Mouse (Mus musculus) thymus, postnatal 0 days (tissue): ENCODE measurements around the gene Prcp. TPM values are rescaled to one million over a fixed set of nuclear protein-coding genes. Genes with fewer than 3 reads are reported as not detected.
"Not testable (repeated sequence)": the region's sequence is repeated elsewhere in the genome, so short reads cannot be mapped to it uniquely, and the experiment has no call there.

Experiments
- DNase-seq: peaks from one replicate; pipeline ENCODE4 v3.0.0-alpha.2; 2015; ENCODE audit warnings: low spot score
- polyA plus RNA-seq: library from polyadenylated mRNA; unstranded; fragments of >200 nt; fragmentation: Nextera tagmentation; extraction: Ambion mirVana; gene quantifications from 2 replicates; pipeline ENCODE4 v1.2.1, GENCODE M21; 2015

Gene Prcp
- polyA plus RNA-seq, 1 experiment from 2014 or later, result 18.9 TPM

DNA sequence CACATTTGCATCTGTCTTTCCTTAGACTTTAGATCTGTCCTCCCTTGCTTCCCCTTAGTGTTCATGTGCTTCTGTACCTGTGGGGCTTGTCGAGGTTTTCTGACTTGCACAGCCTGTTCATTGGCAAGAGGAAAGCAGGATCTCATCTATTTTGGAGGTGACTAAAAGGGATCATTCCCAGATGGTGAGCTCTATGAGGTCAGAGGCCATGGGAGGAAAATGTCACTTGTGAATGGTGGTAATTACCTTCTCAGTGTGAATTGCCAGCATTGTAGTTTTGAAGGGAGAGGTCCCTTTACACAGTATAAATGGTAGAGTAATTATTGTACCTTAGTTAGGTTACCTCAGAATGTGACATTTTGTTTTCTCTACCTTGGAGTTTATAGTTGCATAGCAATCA is 15.9 kb downstream of the Prcp start:
- no peak for DNase-seq

DNA sequence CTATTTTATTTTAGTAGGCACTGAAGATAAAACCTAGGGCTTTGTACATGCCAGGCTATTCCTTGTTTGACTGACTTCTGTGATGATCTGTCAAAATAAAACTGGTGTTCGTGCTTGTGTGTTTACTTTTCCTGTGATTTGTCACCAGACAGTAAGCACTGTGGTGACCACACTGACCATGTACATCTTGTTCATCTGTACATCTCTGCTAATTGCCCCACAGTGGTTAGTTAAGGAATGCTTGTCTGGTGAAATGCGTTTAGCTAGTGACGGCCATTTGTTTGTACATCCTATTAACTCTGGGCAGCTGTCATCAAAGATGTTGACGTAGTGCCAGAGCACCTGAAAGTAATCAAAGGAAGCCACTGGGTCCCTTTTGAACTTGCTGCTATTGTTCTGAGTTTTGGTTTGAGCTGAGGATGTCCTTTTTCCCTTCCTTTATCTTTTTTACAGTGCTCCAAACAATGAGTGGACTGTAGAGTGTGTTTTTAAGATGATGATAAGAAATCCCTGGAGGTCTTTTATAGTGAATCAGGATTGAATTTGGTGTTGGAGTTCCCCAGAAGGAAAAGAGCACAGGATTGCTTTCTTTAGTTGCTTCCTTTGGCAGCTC is 16.5 kb downstream of the Prcp start:
- DNase-seq, result no peak

DNA sequence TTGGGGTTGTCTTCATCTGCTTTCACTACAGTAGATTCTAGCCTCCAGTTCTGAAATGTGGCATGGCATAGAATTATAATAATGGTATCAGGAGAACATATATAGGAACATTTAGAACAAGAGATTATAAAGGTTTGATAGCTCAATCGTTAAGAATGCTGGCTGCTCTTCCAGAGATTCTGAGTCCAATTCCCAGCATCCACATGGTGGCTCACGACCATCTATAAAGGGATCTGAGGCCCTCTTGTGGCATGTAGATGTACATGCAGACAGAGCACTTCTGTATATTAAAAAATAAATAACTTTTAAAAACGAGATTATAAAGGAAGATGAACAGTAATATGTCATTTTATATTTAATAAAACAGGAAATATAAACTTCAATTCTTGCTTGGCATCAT is 19.2 kb downstream of the Prcp start:
- no peak for DNase-seq

DNA sequence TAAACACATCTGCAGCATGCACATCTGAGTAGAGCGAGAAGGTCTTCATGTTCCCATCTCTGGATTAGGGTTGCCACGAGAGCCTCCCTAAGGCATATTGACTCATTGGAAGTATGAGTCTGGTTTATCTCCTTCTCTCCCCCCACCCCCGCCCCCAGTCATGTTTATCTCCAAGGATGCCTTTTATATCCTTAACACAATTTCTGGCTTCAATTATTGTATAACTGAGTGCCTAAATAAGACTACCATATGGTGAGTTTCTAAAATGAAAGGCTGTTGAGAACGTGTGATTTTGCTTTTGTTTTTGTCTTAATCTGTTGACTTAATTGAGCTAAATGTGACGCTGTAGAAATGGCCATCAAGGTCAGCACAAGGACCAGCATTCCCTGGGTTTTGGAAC is 21.8 kb downstream of the Prcp start:
- no peak for DNase-seq

DNA sequence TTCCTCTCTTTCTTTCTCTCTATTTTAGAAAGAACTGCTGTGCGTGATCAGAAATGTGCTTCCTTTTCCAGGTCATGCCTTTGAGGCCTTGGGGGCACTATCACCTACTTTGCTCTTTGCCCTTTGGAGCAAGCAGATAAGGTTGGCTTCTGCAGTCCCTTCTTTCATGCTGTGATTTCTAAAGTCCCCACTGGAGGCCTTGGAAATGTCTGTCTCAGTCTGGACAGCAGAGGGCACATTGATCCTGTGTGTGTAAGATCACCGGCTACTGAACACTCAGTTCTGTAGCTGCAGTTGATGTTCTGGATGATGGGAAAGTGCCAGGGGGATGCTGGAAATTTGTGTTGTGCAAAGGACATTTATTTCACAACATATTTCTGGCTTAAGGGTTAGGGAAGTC is 22.8 kb downstream of the Prcp start:
- no peak for DNase-seq

DNA sequence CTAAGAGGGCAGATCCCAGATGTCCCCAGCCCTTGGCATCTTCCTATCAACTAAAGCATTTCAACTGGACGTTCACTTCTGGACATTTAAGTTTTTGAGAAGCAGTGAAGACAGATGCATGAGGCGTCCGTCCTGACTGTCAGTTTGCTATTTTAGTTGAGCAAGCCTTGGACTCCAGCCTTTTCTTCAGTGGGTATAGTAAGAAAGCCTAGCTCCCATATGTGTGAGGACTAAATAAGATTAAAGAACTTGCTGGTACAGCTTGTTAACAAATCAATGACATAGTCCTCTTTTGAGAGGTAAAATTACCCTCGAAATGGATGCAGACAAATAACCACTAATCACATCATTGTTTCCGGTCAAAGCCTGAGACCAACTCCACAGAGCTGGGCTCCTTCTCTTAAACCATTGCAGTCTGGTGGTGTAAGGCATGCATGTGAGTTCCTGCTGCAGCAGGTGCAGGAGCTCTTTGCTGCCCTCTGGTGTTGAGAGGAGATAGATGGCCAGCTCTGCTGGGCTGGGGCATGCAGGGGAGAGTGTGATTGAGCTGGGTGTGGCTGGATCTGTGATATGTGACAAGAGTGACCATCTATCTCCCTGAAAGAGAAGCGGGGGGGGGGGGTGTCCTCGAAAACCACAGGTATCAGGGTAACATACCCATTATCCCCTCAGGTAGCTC is 29.2 kb downstream of the Prcp start:
- peak; percentile 76 for DNase-seq

DNA sequence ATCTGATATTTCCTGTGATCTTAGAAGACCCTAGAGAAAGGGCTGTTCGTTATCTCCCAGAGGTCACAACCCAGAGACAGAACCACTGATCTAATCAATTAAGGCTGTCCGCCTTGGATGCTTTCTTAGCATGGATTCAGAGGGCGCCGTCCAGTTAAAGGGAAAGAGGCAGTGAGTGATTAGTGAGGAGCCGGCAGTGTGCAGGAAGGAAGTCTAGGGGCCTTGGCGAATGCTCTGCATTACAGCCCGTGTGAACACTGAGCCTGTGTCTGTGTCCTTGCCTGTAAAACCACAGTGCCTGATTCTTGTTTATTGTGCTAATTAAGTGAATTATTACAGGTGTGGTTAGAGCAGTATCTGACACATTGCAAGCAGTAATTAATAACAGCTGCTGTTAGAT is 30.0 kb downstream of the Prcp start:
- not testable (repeated sequence) for DNase-seq

DNA sequence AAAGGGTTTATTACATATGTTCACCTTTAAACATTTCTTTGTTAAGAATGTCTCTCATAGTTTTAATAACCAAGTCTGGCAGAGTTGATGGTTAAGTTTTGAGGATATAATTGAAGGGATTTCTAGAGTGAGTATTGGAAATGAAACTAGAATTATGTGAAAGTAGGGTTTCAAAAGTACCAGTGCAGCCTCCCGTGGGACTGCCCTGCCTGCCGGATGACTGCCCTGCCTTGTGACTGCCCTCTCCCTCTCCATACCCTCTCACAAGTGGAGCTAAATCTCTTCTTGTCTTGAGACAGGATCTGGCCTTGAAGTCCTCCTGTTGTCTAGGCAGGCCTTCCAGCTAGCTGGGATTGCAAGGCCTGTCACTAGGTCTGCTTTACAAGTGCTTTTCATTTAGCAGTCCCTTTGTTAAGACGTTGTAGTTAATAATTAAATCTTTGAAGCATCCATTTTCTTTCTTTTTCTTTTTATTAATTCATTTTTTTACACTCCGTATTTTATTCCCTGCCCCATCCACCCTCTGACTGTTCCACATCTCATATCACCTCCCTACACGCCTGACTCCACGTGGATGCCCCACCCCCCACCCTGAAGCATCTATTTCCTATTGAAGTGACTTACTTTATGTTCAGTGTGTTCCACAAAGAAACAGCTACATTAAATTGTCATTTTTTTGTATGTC is 46.0 kb downstream of the Prcp start:
- no peak for DNase-seq

DNA sequence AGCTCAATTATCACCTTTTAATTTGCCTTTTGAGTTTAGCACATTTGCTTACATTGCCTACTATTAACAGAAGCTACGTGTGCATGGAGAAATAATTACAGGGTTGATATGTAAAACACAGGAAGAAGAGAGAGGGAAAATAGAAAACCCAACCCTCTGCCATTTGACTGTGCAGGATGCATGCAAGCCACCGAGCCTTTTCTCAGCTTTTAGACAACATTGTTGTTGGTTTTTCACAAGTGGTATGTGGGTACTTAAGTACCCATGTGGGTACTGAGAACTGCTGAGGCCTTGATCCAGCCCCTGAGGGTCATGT is 46.5 kb downstream of the Prcp start:
- no peak for DNase-seq

DNA sequence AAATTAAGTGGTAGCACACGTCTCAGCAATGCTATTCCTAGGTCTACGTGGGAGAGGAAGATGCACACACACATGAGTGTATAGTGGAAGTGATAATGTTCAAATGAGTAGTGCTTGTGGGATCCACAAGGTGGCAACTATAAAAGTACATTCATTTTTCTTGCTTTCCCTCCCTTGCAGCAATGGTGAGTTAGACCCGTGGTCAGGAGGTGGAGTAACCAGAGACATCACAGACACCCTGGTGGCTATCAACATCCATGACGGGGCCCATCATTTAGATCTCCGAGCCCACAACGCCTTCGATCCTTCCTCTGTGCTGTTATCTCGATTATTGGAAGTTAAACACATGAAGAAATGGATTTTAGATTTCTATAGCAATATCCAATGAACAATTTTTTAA is 58.5 kb downstream of the Prcp start:
- DNase-seq, result no peak

DNA sequence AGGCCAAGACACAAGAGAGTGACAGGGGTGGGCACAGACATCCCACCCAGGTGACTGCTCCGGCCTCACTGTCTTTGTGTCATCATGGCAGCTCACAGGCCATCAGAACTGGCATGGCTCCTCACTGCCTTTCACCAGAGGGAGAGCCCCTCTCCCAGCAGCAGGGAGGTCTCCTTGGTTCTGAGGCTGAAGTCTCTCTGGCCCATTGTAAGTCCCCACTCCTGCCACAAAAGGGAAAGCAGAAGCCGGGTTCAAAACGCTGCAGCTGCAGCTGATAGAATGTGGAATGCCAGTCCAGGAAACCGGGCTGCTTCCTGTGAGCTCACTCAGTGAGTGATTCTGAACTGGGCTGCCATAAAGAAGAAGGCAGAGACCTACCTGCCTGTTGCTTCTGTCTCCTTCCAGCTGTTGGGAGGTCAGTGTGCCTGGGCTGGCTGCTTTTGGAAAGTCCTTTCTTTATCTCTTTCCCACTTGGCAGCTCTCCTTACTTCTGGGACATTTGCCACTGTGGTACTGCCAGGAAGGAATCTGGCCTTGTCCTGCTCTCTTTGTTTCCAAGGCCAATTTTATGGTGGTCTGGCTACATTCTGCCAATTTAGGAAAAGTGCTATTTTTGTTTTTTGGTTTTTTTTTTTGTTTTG is 59.2 kb downstream of the Prcp start:
- not testable (repeated sequence) for DNase-seq

DNA sequence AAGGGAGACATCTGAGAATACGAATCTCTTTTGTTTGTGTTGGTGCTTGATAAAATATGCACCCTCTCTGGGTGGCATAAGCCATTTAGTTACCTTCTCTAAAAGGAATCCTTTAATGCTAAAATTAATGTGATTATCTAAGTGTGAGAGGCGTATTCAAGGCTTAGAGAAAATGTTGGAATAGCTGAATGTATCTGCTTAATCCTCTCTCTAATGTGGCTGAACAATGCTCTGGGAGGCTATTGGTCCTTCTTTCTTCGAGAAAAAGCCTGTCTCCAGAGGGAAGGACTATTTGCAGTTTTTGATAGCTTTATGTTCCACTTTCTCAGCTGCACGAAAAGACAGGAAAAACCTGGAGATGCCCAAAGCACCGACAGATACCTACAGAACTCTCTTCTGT is 62.5 kb downstream of the Prcp start:
- DNase-seq, result no peak

DNA sequence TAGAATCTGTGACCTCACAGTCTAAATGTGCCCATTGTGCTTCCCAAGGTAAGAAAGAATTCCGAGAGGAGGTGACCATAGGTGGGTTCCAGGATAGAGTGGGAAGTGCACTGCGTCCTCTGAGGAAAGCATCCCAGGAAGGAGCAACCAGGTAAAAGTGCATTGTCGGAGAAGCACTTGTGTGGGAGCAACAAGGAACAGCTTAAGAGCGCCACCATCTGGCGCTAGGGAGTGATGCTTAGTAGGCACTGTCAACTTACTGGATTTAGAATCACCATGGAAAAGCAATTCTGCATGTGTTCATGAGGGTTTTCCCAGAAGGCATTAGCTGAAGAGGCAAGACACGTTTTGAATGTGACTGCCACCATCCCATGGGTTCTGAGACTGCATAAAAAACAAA is 63.7 kb downstream of the Prcp start:
- DNase-seq, result no peak

DNA sequence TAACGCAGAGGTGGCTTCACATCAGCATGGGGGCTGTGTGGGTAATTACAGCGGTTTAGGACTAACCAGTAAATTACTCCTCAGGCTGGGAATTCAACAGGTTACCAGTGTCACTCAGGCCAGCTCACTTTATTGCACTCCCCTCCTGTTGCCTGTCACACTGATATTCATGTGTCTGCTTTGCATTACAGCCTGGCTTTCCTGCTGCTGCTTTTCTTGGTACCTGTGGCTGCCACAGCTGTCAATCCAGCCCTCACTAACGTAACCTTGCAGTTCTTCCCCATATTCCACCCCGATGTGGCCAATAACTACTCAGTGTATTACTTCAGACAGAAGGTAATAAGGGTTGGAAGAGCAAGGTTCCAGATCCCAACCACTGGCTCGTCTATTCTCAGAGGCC is 65.5 kb downstream of the Prcp start:
- no peak for DNase-seq

DNA sequence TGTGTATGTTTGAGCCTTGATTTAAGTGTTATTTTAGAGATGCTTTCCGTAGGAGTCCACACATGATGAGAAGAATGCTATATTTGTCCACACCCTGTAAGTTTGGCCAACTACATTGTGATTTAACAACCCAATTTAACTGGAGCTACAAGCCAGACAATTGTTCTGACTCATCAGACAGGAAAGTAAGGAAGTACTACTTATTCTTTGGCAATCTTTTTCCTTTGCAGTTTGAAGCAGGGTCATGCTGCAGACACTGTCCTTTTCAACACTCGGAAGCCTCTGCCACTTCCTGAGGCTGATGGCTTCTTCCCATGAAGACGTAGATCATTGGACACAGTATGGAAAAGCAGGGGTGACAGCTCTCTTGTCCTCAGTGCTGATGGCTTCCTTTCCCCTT is 76.5 kb downstream of the Prcp start:
- DNase-seq, result no peak

DNA sequence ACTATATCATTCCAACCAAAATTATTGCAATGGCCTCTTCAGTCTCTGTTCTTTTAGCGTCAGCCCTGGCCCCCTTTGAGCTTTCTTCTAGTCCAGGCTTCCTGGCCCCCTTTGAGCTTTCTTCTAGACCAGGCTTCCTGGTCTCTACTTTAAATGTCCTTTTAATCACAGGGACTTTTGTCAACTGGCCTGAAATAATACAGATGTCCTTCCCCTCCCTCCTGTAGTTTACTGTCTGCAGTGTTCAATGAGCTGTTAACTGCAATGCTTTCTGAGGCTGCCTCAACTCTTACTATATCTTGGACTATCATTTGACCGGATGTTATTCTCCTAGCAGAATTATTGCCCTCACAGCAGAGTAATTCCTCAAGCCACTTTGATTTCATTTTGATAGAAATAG is 77.9 kb downstream of the Prcp start:
- no peak for DNase-seq

DNA sequence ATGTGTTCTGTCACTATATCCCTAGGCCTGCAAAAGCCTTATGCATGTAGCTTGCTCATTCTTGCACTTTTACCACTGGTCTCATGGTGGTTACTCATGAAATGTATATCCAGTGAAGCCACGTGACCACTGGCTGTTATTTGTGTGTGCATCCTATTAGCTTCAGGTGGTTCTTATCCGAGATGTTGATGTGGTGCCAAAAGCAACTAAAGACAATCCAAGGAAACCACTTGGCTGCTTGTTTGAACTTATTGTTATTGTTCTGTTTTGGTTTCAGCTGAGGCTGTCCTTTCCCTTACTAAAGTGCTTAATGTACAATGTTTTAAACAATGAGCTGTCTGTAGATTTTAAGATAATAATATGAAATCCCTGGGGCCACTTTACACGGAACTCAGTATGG is 85.5 kb downstream of the Prcp start:
- DNase-seq, result no peak

DNA sequence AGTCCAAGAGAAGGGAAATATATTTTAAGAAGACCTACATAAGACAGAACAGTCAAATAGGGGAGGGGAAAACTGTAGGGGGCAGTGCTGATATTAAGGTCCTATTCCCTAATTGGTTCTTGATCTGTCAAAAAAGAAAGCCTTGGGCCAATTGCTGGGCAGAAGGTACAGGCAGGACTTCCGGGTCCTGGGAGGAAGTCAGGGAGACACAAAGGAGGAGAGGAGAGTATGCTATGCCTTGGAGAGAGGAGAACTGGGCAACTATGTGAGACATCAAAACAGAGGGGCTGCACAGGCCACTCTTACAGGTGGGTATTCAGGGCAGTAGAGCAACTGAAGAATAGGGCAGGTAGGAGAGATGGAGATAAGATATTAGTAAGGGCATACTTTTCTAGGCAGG is 87.6 kb downstream of the Prcp start:
- no peak for DNase-seq

DNA sequence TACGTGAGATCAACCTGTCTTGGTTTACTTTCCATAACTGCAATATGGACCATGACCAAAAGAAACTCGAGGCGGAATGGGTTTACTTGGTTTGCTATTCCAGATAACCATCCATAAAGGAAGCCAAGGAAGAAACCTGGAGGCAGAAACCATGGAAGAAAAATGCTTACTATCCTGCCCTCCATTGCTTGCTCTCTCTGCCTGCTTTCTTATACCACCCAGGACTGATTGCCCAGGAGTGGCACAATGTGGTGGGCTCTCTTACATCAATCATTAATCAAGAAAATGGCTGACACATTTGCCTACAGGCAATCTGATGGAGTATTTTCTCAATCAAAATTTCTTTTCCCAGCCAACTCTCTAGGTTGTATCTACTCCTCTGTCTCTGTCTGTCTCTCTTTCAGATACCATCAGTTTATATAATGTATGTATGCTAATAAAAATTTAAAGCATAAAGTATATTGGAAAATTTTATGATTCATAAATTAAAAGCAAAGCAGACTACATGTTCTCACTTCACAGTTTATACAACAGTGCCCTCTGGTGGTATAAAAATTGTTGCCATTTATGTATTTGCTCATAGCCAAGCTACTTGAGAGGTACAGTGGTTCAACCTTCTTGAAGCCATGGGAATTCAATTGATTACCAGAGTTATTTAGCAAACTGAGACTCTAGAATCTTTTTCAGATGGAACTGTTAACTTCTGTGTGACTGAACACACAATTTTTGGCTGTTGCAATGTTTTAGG is 90.7 kb downstream of the Prcp start:
- DNase-seq, result peak; percentile 57

DNA sequence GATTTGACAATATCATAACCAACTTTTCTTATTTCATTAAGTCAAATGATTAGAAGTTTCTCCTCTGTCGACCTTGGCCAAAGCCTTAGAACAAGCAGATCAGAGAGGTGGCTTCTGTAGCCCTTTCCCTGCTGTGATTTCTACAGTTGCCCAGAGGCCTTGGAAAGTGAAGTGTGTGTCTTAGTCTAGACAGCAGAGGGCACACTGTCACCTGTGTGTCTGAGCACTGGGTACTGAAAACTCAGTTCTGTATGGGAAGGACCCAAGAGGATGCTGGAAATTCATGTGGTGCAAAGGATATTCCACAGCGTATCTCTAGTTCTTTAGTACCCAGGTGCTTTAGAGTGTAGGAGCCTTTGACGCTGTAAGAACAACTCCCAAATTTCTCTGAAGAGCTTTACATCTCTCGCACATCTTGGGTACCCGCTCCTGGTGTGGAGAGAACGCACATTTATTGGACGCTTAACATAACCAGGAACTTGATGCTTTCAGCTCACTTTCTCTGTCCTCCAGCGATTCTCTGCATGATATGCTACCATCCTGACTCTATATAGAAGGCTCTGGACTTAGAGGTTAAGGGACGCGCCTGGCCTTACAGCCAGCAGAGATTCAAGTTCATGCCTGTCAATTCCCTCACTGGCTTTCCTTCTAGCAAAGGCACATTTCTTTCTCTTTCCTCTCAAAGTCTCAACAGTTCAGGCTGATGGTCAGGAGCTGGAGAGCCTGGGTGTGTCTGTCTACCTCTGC is 93.3 kb downstream of the Prcp start:
- no peak for DNase-seq

DNA sequence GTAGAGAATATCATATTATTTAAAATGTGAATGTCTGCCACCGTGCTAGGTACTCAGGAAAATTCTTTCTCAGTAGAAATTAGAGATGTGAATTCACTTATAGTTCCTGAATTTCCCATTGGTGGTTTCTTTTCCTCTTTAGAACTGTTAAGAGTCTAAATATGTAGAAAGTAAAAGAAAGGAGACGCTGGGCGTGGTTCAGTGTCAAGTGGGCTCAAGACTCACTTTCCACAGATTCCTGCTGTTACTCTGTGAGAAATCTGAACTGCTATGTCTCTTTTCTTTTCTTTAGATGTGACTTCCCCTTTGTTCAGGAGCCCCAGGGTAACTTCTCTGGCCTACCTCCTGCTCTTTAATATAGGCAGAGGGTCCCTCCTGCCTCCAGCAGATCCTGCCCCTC is 103.2 kb downstream of the Prcp start:
- no peak for DNase-seq
